Mouse (Mus musculus): ENCODE results near the gene Nexn.

GRCm38 (mm10) chr3:152275008-152275407 is 8.9 kb upstream of the Nexn start:
- TF ChIP-seq CTCF (IDR thresholded peaks at IDR 0.05; ENCODE audit: low read depth, low read length) (no peak), POLR2A (IDR thresholded peaks at IDR 0.05; ENCODE audit: borderline replicate concordance, low read depth, low read length) (no peak)
